Mouse (Mus musculus) bone marrow macrophage, adult 2 months (primary cell): ENCODE measurements around the gene Pusl1.

Source experiments
- CTCF ChIP-seq: IDR thresholded peaks from 2 replicates; pipeline ENCODE4 v1.5.1; 2012; ENCODE audit warnings: low read depth, mild to moderate bottlenecking, low read length, moderate library complexity
- POLR2A ChIP-seq: IDR thresholded peaks from 2 replicates; pipeline ENCODE4 v1.6.1; 2012; ENCODE audit warnings: mild to moderate bottlenecking, low read depth, low read length, borderline replicate concordance

GRCm38 (mm10) chr4:155869317-155870033 is 22.1 kb downstream of the Pusl1 start, which contains the start of the genes Cptp and Ints11:
- no peak for TF ChIP-seq CTCF
- no peak for TF ChIP-seq POLR2A
